Mouse (Mus musculus) brain, embryonic 14.5 days (tissue): ENCODE data around the gene Rbfox2.

Experiments used
- CTCF ChIP-seq: fragments of 200-500 bp; IDR thresholded peaks from 2 replicates; pipeline ENCODE4 v1.5.1; 2012; ENCODE audit warnings: inconsistent platforms, mild to moderate bottlenecking, moderate library complexity, borderline replicate concordance; ENCODE audit not compliant: insufficient read depth, insufficient read length; ENCODE audit errors: extremely low read depth
- POLR2A ChIP-seq: fragments of 200-500 bp; IDR thresholded peaks from 2 replicates; pipeline ENCODE4 v1.6.1; 2012; ENCODE audit warnings: mild to moderate bottlenecking, inconsistent platforms, borderline replicate concordance; ENCODE audit not compliant: poor library complexity, insufficient read depth, insufficient read length, severe bottlenecking; ENCODE audit errors: extremely low read depth

DNA sequence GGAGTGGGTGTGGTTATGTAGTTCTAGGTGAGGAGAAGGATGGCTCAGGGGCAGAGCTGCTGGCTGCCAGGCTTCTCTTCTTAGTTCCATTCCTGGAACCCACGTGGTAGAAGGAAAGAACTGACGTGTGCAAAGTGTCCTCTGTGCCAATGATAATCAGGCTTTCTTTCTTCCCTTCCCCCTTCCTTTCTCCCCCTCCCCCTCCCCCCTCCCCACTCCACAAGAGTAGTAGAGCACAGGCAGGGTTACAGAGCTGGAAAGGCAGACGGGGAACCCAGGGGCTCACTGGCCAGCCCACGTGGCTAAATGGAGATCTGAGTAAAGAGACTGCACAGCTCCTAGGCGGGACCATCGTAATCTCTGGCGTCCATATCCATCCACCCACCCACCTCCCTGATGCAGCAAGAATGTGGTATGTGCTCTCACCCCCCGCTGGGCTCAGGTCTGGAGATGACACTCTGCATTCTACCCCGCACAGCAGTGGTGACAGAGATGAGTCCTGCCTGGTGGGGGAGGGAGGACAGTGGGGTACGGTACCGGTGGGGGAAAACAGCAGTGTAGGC, 49.5 kb upstream of the Rbfox2 start:
- no peak for TF ChIP-seq CTCF
- no peak for TF ChIP-seq POLR2A
